Mouse (Mus musculus): ENCODE results near the gene Impg2. TPM values are rescaled to one million over a fixed set of nuclear protein-coding genes. Genes with fewer than 3 reads are reported as not detected.
A peak's percentile ranks its signal among the peaks of the same experiment; 100 is the strongest.

Impg2 gene
- 1 to 10 TPM in 1 of 2 experiments, under 1 TPM in 1; 0.87 to 1.2 TPM for total RNA-seq (2021)
- long read RNA-seq, result 0 reads

DNA sequence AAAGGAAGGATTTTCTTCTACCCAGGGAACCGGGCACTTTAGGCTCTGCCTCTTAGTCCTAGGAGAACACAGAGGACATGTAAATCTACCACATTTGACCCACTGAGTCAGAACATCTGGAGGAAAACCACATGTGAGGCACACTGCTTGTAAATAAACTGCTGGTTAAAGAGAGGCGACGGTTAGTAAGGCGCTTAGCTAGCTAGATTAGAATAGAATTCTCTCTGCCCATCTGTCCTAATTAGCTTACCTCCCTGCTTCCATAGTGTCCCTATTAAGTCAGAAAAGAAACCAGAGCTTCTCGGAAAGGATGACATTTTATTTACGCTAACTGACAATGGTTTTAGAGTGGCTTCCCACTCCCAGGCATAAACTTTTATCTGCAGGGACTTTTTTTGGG is at the start of gene Impg2:
Gene Impg2, plus strand, starts transcription at position 263 of the 400 bp plus-strand sequence.
- no peak for DNase-seq (ENCODE audit: low spot score in 2 of 2)

DNA sequence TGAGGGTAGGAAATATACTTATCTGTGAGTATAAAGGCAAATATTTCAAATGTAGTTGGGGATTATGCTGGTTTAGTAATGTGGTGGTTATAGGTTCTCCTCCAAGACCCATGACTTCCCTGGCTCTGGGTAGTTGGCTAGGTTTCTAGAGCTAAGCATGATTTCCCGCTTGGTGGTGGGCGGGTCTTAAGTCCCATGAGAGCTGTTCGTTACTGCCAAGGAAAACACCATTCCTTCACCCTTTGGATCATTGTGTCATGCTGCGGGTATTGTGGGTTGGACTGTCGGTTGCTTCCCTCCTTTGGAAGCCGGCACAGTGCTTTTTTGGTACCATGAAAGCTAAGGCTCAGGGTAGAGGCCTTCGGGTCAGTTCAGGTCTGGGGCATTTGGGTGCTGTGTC is 40.6 kb upstream of the Impg2 start:
- no peak for DNase-seq (ENCODE audit: low spot score in 2 of 2)

DNA sequence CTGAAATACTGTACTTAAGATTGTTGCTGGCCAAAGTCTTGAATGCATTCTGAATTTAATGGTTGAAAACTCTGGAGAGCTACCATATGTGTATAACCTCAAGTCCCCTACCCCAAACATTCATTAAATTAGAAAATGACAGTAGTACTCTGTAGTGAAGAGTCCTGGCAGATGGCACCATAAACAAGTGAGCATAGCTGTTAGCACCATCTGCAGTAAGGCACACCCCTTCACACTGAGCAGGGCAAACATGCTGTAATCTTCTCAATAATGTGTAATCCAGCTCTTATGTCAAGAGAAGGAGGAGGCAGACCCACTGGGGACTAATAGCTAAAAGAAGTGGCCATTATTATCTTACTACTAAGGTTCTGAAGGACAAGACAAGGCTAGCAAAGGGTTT is 33.9 kb upstream of the Impg2 start:
- DNase-seq (ENCODE audit: low spot score in 2 of 2), result peak in 1 of 2 experiments; percentile 30

DNA sequence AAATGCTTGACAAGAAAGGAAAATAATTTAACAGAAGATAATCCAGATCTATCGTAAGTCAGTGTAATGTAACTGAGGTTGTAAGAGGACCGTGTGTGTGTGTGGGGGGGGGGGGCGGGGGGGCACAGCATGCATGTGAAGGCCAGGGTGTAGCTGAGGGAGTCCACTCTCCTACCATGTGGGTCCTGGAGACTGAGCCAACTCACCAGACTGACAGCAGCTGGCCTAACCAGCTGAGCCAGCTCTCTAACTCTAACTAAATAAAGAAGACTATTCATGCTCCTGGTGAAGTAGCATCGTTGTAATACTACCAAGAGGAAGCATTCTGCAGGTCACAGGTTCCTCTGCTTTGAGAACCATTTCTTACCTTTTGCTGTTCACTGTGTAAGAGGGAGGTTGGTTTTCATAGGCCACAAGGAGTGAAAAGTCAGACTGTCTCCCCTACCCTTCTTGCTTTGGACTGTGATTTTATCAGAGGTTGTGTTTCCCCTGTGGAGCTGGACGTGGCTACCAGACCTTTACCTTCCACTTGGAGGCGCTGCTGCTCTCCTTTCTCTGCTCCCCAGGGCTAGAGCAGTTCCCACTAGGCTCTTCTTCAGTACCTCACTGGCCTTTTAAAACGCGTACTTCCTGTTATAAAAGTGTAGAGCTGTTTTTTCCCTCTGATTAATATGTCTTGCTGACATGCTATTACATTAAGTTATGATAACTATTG is 28.1 kb upstream of the Impg2 start:
- peak; percentile 21 to 41 for DNase-seq (ENCODE audit: low spot score in 2 of 2)

DNA sequence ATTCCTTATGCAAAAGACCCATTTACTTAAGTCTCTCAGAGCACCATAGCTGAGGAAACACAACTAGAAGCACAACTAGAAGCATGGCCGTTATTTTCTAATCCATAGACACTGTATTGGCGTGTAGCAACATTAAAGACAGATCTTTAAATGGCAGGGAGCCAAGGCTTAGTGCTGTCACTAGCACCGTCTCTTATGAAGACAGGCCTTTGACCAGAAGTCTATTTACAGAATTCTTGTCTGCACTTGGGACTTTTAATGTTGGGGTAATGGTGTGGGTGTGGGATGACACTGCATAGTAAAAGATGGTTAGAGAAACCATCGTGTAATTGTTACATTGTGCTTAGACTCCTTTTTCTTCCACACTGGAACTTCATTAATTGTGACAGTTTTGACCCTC is 17.2 kb upstream of the Impg2 start:
- DNase-seq (ENCODE audit: low spot score in 2 of 2), result no peak

DNA sequence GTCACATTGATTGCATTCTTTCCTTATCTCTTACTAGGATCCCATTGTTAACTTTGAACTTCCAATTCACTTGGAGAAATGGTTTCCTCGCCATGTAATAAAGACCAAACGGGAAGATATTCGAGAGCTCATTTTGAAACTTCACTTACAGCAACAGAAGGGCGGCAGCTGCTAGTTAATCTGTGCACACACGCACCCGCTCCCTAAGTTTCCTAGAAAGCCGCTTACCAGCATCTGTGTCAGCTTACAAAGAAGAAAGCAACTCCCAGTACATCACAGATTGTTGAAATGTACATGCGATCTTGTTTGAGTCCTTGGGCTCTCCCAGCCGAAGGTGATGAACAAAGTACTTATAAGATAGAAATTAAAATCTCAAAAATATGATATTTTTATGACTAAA is 15.9 kb upstream of the Impg2 start:
- peak; percentile 28 to 45 for DNase-seq (ENCODE audit: low spot score in 2 of 2)

DNA sequence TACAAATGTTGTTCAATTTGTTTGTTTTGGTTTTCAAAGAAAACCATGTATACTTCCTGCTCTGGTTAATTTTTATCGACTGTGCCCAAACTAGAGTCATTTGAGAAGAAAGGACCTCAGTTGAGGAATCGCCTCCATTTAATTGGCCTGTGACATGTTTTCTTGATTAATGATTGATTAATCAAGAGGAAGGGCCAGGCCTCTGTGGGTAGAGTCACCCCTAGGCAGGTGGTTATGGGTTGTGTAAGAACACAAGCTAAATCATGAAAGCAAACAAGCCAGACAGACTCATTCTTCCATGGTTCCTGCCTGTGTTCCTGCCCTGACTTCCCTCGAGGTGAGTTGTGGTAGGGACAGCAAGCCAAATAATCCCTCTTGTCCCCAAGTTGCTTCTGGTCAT is 8.6 kb downstream of the Impg2 start:
- no peak for DNase-seq (ENCODE audit: low spot score in 2 of 2)

DNA sequence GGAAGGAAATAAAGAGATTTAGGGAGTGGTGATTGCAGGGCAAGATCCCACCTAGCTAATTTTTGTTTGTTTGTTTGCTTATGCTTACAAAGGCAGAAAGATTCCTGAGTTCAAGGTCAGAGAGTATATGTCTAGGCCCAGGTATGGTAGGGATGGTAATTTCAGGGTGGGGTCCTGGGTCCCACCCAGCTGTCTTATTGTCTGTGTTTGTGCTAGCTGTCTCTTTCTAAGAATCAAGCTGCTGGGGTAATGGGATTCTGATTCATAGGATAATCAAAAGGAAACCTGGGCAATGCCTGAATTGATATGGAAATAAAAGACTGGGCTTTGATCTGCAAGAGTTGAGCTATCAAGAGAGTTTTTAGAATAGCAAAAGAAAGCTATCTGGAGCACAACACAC is 23.6 kb downstream of the Impg2 start:
- no peak for DNase-seq (ENCODE audit: low spot score in 2 of 2)

DNA sequence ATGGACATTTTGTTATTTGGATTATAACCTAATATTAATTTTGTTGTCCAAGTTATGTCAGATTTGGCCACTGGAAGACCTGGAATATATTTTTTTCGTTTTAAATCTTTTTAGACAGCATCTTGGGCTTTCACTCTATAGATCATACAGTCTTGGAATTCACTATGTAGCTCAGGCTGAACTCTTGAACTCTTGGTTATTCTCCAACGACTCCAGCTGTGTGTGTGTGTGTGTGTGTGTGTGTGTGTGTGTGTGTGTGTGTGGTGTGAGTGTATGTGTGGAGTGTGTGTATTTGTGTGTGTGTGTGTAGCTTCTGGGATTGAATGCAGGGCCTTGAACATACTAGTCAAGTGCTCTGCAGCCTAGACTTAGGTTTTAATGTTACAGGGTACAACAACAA is 25.3 kb downstream of the Impg2 start:
- DNase-seq (ENCODE audit: low spot score in 2 of 2), result no peak

DNA sequence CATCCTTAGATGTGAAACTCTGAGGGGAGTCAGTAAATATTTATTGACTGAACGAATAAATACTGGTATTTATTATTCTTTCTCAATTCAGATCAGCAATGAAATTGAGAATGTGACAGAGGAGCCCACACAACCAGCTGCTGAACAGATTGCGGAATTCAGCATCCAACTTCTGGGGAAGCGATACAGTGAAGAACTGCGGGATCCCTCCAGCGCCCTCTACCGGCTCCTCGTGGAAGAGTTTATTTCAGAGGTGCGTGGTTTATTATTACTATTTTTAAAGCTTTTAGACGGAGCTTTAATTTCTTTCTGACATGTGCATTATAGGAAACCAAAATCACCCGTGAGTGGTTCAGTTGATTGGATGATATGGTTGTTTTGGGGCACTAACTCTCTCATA is 27.2 kb downstream of the Impg2 start:
- DNase-seq (ENCODE audit: low spot score in 2 of 2), result peak; percentile 65 to 76

DNA sequence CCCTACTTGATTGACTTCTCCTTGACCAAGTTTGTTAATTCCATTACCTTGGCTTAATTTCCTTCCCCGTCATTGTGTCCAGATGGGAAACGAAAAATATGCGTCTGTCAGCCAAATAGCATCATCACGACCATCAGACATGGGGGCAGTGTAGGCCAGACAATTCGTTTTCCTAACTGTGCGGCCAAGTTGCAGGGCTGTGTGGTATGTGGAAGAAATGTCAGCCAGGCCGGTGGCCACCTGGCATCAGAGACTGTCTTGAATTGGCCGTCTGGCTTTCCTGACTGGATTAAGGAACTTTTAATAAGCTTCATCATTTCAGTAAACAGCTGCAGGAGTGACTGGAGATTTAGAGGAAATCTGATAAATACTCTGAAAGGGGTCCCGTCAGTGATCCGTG is 28.6 kb downstream of the Impg2 start:
- peak in 1 of 2 experiments; percentile 9 for DNase-seq (ENCODE audit: low spot score in 2 of 2)

DNA sequence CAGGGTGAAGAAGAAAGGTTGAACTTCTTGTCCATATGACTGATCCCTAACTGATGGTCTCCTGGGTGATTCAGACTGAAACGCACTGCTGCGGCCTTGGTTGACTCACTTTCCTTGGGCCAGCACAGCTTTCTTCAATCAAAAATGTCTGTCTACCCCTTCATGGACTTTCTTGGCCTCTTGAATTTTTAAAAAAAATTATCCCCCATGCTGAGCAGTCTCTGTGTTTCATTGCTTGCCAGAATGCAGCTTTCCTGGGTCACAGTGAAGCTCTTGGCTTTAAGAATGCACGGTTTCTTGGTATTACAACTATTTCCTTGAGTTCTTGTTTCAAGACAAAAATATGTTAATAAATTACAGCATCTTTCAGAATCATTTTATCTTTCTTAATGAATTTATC is 41.9 kb downstream of the Impg2 start:
- DNase-seq (ENCODE audit: low spot score in 2 of 2), result no peak

DNA sequence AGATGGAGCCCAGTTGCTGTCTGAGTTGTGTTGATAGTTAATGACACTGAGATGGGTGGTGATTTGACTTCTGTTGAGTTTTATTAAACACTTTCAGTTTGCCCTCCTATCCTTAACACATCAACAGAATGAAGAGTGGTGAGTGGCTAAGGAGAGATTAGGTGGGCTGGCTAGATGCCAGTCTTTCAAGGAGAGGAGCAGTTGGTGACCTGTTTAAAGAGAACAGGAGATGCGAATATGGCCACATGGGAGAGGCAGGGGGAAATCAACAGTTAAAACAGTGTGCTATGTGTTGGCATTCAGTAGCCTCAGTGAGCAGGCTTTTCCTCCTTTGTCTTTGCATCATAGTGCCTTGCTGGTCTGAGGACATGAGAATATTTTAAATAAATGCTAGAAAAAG is 69.8 kb downstream of the Impg2 start:
- DNase-seq (ENCODE audit: low spot score in 2 of 2), result no peak

DNA sequence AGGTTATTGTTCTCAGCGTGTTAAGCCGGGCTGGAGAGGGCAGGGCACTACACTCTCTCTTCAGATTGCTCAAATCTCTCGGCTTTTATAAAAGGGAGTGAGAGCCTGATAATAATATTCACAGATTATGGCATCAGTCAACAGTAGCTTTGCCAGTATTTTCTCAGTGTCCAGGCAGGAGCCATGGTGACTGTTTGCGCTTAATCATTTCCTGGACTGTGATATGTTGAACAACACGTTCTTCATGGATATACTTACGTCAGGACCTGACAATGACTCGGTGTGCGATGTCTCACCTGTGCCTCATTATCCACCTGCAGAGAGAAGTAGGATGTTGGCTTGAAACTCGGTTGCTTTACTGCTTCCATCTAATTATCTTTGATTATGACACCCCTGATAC is 74.9 kb downstream of the Impg2 start:
- DNase-seq (ENCODE audit: low spot score in 2 of 2), result no peak

DNA sequence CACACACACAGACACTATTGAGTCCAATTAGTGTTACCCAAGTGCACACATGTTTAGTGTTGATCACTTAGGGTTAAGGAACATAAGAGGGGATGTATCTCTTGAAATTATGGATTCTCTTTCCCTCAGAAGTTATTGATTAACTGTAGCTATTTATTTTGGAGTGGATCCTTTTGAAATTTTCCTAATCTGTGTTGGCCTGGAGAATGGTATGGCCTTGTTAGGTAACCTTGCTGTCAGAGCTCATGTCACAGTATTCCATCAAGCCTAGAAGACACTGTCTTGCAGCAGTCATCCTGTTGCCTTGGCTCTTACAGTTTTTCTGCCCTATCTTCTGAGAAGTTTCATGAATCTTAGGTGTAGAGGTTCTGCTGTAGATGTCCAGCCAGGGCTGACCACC is 75.6 kb downstream of the Impg2 start:
- no peak for DNase-seq (ENCODE audit: low spot score in 2 of 2)

DNA sequence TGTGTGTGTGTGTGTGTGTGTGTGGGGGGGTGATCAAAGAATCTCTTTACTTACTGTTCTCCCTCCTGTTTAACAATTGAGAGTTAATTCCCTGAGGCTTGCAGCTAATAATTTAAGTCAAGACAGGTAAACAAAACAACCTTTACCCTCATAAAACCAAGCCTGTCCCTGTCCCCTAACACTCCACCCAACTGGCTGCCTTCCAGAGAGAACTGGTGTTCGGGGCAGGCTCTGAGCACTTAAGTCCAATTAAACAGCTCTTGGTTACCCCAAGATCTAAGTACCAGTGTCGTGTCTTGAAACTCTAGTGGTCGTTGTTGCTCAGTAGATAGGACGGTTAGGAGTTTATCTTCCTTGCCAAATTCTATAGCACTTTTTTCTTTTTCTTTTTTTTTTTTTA is 77.2 kb downstream of the Impg2 start:
- no peak for DNase-seq (ENCODE audit: low spot score in 2 of 2)

DNA sequence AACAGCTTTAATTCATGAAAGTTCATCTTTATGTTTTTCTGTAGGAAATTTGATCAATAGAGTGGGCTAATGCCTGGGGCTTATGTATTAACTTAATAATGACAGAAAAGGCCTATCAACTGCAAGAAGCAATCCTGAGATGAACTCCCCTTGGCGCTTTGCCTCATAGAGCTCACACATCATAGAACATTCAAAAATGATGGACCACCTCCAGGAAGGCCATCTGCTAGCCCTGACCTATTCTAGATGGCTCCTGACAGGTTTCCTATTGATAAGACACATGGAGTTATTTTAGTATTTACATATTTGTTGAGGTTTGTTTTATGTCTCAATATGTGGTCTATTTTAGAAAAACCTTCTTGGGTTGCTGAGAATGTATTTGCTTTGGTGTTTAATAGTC is 79.2 kb downstream of the Impg2 start:
- no peak for DNase-seq (ENCODE audit: low spot score in 2 of 2)

DNA sequence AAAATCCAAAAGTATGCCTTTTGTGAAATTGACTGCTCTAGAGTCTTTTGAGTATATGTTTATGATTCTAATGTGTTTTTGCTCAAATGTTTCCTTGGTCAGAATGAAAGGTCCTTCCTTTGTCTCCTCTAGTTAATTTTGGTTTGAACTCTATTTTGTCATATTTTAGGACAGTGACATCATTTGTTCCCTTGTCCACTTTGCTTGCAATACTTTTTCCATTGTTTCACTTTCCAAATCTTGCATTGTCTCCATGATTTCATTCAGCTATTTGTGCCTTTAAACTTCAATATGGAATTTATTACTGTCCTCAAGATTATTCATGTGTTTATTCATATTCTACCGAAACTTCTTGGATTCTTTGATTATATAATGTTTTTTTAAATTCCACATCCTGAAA is 79.8 kb downstream of the Impg2 start:
- no peak for DNase-seq (ENCODE audit: low spot score in 2 of 2)

DNA sequence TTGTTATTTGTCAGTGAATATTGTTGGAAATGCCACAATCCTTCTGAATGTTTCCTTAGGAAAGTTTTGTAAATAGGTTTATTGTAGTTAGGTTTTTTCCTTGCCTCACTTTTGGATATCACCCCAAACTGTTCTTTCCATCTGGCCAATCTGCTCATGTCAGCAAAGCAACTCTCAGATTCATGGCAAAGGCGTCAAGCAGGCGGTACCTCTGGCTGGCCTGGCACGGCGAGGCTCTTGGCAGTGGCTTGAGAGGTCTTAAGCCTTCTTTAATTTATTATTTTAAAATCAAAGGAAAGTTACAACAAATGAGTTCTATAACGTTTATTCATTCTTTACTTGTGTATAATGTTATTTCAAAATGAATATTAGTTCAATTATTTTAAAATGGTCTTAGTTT is 82.0 kb downstream of the Impg2 start:
- DNase-seq (ENCODE audit: low spot score in 2 of 2), result no peak

DNA sequence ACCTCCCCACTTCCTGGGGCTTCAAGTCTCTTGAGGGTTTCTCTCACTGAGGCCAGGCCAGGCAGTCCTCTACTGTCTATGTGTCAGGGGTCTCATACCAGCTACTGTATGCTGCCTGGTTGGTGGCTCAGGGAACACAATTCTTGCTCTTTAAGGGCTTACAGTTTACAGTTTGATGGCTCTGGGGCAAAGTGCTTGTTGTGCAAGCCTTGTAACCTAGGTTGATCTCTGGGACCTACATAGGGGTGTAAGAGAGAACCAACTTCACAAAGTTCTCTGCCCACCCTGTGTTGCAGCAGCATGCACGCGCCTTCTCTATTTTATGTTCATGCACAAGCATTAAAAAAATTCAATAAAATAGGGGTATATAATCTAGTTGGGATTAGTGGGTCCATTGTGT is 82.9 kb downstream of the Impg2 start:
- no peak for DNase-seq (ENCODE audit: low spot score in 2 of 2)

DNA sequence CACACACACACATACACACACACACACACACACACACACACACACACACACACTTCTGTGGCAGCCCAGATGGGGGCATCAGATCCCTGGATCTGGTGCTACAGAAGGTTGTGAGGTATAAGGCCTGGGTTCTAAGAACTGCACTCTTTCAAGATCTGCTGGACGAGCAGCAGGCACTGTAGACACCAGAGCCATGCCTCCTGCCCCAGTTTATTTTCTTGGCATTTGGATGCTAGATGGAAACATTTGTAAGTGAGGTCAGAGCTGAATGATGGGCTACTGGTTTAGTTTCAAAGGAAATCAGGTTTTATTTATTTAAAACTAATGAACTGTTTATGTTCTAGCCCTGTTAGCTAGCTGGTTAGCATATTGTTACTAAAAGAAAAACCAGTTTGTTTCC is 90.8 kb downstream of the Impg2 start:
- DNase-seq (ENCODE audit: low spot score in 2 of 2), result no peak

DNA sequence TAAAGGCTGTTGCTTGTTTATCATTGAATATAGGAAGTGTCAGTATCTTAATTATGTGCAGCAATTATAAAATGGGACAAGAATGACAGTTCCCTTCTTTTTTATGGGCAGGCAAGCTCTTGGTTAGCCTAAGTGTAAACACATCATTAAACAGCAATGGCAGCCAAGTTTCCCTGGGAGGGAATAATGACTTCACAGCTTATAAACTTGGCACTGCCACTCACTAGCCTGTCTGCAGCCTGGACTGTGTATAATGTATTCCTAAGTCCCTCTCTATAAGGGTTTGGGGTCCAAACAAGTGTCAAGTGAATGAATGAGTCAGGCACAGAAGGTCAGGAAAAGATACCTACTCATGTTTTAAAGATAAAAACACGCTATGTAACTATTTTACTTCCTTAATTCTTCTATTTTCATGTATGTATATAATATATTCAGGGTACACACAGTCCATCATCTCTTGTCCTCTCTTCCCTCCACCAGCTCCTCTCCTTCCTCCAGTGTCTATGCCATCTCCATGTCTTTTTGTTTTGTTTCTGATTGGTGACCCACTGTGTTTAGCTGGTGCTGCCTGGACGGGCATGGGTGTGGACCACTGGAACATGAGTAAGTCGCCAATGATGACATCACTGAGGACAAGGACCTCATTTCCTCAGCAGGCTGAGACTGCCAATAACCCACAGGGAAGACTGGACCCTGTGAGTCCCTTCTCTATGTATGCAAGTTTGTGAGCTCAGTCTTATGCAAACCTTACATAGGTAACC is 92.0 kb downstream of the Impg2 start:
- DNase-seq (ENCODE audit: low spot score in 2 of 2), result no peak

DNA sequence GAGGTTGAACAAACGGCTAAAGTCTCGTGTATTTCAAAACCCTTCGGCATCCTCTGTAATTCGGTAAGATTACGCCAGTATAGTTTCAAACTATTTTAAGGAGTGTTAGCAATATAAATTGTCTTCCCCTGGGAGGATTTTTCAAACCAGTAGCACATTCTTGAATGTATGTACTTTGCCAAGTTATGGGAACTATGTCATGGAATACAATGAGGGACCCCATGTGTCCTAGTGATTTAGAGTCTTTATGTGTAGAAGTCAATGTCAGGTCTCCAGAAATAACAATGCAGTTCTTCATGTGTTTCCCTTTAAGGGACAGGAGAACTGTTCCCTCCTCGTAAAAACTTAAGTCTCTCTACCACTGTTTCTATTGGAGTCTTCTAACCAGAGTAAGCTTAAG is 94.1 kb downstream of the Impg2 start:
- DNase-seq (ENCODE audit: low spot score in 2 of 2), result no peak
